Mouse (Mus musculus) spleen, postnatal 10 days (tissue): ENCODE measurements around the gene Pdlim7.
A peak's percentile ranks its signal among the peaks of the same experiment; 100 is the strongest.

ENCODE experiments used
- DNase-seq, 2 experiments: peaks; one replicate each; pipeline ENCODE4 v3.0.0; 2021 to 2022; ENCODE audit warnings: low spot score in 2 of 2

Gene Pdlim7

DNA sequence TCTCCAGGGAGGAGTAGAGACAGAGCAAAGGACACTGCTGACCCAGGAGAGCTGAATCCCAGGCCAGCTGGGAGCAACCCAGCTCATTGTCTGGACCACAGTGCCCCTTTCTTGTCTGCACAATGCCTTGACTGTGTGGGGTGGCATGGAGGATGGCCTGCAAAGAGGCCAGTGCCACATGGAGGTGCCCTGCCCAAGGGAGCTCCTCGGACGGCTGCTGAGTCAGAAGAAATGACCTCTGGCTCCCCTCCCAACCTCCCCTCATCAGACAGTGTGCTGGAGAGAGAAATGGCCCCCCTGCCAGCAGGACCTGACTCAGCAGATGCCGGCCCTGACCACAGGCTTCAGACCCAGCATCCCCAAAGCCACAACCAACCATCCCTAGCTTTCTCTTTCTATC, 48.3 kb downstream of the Pdlim7 start:
- no peak for DNase-seq

DNA sequence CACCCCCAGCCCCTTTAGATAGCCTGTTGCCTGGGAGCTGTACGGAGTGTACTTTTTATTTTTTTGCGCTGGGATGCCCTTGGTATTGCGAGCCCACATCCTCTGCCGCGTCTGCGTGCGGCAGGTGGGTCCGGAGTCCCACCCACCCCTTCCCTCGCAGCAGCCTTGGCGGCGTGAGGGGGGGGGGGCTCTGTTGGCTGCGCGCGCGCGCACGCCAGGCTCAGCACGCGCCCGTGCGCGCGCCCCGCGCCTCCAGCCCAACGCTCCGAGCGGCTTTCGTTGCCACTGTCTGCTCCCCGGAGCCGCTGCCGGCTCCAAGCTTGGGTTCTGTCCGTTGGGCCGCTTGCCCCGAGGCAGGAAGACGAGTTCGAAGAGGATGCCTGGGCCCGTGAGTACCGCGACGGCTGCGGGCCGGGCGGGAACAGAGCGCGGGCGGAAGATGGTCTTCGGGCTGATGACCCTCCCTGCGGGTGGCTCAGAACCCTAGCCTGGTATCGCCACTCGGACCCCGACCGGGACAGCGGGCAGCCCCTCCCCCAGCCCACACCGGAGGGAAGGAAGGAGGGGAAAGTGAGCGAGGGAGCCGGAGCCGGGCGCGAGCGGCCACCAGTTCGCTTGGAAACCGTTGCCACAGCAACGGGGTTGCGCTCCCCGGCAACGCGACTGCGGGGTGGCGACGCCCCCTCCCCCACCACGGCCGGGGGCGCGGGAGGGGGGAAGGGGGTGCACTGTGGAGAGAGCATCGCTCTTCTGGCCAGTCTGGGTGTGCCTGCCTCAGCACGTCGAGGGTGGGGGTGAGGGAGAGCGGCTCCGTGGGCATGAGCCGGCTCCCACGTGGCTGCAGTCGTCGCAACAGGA, 49.2 kb downstream of the Pdlim7 start, which contains the start of gene Prr7:
Gene Prr7, plus strand, starts transcription at position 241 of the 858 bp plus-strand sequence.
- peak; percentile 50 to 58 for DNase-seq

DNA sequence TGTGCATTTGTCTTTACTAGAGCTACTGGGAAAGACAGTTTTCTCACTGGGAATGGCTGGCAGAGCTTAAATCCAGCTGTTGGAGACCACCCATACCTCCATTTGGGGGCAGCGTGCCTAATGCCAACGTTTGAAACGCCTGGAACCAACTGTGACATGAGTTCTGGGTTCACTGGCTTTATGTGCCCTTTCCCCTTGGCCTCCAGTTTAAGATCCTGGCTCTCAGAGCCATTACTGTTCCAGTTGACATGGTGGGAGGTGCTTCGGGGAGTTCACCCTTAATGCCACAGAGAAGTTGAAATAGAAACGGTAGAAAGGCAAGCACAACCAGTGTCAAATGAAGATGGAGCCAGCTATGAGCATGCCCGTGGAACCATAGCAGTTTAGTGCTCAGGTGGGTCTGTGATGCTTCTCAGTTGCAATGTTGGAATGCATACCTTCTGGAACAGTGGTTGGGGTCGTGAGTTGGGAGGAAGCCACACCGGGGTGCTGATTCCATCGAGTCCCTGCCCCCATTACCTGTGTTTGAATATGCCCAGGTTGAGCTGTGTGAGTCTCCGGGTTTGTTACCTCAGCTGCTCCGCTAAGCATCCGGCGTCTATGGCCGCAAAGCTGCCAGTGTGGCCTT, 50.0 kb downstream of the Pdlim7 start:
- DNase-seq: peak in 1 of 2 experiments; percentile 50

DNA sequence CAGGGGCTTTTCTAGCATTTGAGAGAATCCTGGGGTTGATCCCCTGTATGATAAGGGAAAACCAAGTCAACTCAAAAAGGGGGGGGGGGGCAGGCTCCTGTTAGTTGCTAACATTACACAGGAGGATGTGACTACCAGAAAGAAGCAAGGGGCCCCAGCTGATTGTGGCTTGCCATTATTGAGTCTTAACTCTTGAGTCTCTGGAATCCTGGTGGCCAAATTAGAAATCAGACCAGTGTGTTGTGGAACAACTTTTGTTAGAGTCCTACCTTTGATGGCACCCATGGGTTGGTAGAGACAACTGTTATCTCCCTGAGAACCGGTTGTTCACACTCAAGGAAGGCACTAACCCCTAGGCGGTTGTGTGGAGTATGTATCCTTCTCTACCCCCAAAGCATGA, 50.5 kb downstream of the Pdlim7 start:
- no peak for DNase-seq

DNA sequence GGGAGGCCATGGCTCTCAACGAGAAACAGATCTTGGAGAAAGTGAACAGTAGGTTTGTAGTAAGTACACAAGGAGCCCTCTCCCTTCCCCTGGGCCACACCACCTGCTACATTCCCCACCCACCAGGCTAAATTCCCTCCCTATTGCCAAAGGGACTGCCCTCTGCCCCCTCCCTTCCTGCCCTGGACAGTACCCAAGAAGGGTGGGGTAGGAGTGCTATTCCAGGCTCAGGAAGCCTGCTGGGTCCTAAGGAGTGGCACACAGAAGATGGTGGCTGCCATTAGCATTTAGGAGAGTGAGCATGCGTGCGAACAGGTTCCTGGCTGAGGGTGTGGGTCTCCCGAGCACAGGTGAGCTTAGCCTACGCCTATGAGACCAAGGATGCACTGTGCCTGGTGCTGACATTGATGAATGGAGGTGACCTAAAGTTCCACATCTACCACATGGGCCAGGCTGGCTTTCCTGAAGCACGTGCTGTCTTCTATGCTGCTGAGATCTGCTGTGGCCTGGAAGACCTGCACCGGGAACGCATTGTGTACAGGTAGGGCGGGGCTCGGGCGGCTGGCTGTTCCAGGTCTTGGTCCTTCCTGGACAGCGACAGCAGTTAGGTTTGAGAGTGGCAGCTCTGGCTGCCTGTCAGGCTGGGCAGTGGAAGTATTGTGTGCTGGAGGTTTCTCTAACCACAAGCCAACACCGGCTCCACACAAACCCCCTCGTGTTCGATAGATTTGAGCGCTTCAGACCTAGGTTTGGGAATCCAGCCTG, 61.5 kb downstream of the Pdlim7 start:
- no peak for DNase-seq

DNA sequence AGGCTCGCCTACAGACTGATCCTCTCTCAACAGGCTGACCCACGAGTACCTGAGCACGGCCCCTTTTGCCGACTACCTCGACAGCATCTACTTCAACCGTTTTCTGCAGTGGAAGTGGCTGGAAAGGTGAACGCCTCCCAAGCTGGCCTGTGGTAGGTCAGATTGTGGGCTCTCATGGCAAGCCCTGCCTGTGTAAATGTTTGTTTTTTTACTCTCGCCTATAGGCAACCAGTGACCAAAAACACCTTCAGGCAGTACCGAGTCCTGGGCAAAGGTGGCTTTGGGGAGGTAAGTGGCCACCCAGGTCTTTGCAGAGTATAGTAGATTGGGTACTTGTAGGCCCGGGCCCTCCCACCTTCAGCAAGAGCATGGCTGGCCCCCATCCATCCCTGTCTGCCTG, 62.2 kb downstream of the Pdlim7 start:
- no peak for DNase-seq

DNA sequence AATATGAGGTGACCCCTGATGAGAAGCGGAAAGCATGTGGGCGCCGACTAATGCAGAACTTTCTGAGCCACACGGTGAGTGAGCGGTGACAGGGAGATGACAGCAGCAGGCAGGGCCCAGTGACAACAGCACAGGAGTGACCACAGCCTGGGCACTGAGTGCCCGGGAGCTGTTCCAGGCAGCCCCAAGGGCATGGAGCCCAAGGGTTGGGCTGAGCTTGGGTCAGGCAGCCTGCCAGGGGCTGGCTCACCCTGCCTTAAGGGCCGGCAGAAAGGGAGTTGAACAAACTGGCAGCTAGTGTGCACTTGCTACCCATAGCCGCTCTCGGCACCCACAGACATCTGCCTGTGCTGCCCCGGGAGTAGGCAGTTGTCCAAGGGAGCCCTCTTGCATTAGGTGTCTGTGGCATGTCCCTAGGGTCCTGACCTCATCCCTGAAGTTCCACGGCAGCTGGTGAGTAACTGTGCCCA, 62.9 kb downstream of the Pdlim7 start:
- no peak for DNase-seq

DNA sequence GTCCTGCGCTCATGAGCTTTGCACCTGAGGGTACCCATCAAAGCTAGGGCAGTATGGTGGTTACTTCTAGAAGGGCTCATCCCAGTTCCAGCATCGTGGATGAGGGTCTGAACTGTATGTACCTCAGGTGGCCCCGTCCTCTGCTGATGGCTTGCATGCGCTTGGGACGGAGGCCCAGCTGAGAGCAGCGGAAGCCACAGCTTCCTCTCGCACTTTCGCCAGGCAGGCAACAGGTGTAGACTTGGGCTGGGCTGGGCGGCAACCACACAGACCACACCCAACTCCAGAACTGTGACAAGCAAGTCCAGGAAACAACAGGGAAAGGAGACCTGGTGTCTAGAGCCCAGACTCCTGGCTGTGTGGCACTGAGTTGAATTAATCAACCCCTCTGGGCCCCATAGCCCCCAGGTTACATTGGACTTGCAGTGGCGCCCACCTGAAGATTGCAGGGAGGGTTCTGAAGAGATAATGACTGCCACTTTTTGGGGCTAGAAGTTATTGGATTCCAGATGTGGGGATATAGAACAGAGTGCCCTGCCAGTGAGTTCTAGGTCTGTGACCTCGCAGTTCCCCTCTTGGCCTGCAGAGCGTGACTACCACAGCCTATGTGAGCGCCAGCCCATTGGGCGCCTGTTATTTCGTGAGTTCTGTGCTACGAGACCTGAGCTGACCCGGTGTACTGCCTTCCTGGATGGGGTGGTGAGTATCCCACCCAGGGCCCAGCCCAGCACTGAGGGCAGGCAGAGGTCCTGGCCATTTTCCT, 63.6 kb downstream of the Pdlim7 start:
- DNase-seq: peak in 1 of 2 experiments; percentile 70

DNA sequence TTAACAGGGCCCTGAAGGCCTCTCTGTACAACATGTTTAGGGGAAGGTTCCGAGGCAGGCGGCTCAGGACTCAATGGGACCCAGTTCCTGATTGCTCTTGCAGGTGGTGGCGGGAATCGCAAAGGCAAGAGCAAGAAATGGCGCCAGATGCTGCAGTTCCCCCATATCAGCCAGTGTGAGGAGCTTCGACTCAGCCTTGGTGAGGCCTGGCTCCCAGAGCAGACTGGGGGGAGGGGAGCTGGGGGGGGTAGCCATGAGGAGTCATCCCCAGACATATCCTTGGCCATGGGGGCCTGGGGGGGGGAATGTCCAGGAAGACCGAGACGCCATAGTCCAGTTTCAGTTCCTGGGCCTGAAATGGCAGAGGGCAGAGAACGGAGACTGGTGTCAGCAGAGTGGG, 64.3 kb downstream of the Pdlim7 start:
- no peak for DNase-seq

DNA sequence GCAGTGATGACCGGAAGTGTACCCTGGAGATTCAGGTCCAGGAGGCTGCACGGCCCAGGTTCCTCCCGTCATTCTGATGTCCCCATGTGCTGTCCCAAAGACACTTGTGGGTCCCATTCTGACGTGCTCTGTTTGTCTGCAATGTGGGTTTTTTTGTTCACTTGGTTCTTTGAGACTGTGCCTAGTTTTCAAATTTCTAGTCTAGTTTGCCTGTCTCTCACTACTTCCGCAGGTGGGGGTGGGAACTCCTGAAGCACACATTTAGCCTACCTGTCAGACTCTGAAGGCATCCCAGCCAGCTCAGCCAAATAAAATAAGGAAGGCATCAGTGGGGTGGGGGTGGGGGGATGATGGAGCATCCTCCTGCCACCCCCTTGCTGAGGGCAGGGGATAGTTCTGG, 65.3 kb downstream of the Pdlim7 start:
- DNase-seq: no peak

DNA sequence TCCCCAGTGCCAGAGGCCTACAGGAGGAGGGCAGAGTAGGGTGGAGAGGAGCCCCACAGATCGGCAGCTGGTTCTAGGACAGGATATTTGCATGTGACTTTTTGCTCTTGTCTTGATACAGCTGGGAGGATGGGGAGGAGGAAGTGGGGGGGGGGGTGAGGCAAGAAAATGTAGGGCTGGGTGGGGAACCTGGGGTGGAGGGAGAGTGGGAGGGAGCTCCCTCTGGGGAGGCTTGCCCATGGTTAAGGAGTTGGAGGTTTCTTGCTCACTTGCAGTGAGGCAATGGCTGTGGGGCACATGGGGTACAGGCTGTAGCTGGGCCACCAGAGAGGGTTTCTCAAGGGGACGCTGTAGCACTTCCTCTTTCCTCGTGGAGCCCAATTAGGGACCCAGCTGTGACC, 65.9 kb downstream of the Pdlim7 start:
- DNase-seq: peak in 1 of 2 experiments; percentile 71

DNA sequence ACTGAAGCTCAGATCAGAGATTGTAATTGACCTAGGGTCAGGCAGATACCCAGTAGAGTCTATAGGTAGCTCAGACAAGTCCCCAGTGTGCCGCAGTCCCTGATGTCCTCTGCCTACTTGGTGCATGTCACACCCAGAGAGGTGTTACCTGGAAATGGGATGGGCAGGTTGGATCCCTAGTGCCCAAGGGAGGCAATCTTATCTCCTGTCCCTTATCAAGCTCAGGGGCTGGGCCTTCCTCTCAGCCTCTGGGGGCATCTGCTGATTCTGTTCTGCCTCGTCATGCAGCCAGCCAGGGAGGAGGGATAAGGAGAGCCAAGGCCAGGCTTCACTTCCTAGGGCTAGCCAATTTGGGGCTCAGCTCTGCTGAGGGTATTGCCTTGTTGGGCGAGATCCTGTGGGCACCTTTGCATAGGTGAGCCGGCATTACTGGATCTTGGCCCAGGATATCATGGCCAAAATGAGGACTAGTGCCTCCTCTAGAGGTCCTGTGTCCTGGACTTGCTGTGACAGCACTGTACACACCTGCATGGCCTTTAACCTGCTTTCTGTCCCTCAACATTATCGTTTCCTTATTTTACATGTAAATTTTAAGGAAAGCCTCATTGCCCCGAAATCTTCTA, 66.9 kb downstream of the Pdlim7 start:
- peak; percentile 62 to 64 for DNase-seq
